Mouse (Mus musculus): ENCODE measurements around the gene Tmeff1. TPM values are rescaled to one million over a fixed set of nuclear protein-coding genes. Genes with fewer than 3 reads are reported as not detected.

Tmeff1 gene
- polyA plus RNA-seq, 1 experiment from 2014 or later: 25.8 TPM

GRCm38 (mm10) chr4:48555729-48556128 is 29.2 kb upstream of the Tmeff1 start:
- no peak for DNase-seq (ENCODE audit: low spot score)
- H3K4me3 ChIP-seq (ENCODE audit: low read depth, low read length): no peak overlapping the region
- peaks cover 7% of the 10 kb centered on the region; the same call in 1 of the 2 replicates for H3K36me3 ChIP-seq (ENCODE audit: control insufficient read depth, insufficient read depth, low read length)
- no peak overlapping the region for H3K27ac ChIP-seq (ENCODE audit: low read depth, low read length)
- no peaks in the 10 kb centered on the region for H3K9me3 ChIP-seq (ENCODE audit: control insufficient read depth, low read length)
- no peak overlapping the region for H3K4me2 ChIP-seq
- H3K9ac ChIP-seq (ENCODE audit: low read depth, low read length): no peak overlapping the region
- ATAC-seq (replicated peaks; ENCODE audit: low FRiP score): no peak
- no peaks in the 10 kb centered on the region for H3K4me1 ChIP-seq (replicated peaks; ENCODE audit: control insufficient read depth, insufficient read depth, low read length)
- 8% methylated on average over 3 of the region's 3 CpGs for WGBS
- H3K27me3 ChIP-seq (replicated peaks; ENCODE audit: control insufficient read depth, insufficient read depth, low read length): no peaks in the 10 kb centered on the region

GRCm38 (mm10) chr4:48559652-48560051 is 25.3 kb upstream of the Tmeff1 start:
- no peaks in the 10 kb centered on the region for H3K9me3 ChIP-seq (ENCODE audit: control insufficient read depth, low read length)
- ATAC-seq (replicated peaks; ENCODE audit: low FRiP score): no peak
- H3K4me1 ChIP-seq (replicated peaks; ENCODE audit: control insufficient read depth, insufficient read depth, low read length): no peaks in the 10 kb centered on the region
- H3K4me2 ChIP-seq: no peak overlapping the region
- no peak for DNase-seq (ENCODE audit: low spot score)
- no peak overlapping the region for H3K27ac ChIP-seq (ENCODE audit: low read depth, low read length)
- no peak overlapping the region for H3K4me3 ChIP-seq (ENCODE audit: low read depth, low read length)
- WGBS: 91% methylated on average over 14 of the region's 14 CpGs
- H3K9ac ChIP-seq (ENCODE audit: low read depth, low read length): no peak overlapping the region
- H3K36me3 ChIP-seq (ENCODE audit: control insufficient read depth, insufficient read depth, low read length): no peaks in the 10 kb centered on the region; the same call in 1 of the 2 replicates
- no peaks in the 10 kb centered on the region for H3K27me3 ChIP-seq (replicated peaks; ENCODE audit: control insufficient read depth, insufficient read depth, low read length)

- H3K9me3 ChIP-seq (ENCODE audit: control insufficient read depth, low read length): no peaks in the 10 kb centered on the region
- H3K4me1 ChIP-seq (replicated peaks; ENCODE audit: control insufficient read depth, insufficient read depth, low read length): no peaks in the 10 kb centered on the region
- no peaks in the 10 kb centered on the region; the same call in 1 of the 2 replicates for H3K36me3 ChIP-seq (ENCODE audit: control insufficient read depth, insufficient read depth, low read length)
- H3K9ac ChIP-seq (ENCODE audit: low read depth, low read length): no peak overlapping the region
- ATAC-seq (replicated peaks; ENCODE audit: low FRiP score): no peak
- WGBS: 87% methylated on average over 8 of the region's 8 CpGs
- no peak overlapping the region for H3K4me2 ChIP-seq
- H3K27me3 ChIP-seq (replicated peaks; ENCODE audit: control insufficient read depth, insufficient read depth, low read length): no peaks in the 10 kb centered on the region
- no peak overlapping the region for H3K27ac ChIP-seq (ENCODE audit: low read depth, low read length)
- no peak overlapping the region for H3K4me3 ChIP-seq (ENCODE audit: low read depth, low read length)
- DNase-seq (ENCODE audit: low spot score): no peak
Measured at GRCm38 (mm10) chr4:48561824-48562223, 23.1 kb upstream of the Tmeff1 start.

GRCm38 (mm10) chr4:48564962-48565361 is 20.0 kb upstream of the Tmeff1 start:
- Histone ChIP-seq H3K36me3 (ENCODE audit: control insufficient read depth, insufficient read depth, low read length) (no peaks in the 10 kb centered on the region), H3K9ac (ENCODE audit: low read depth, low read length) (no peak overlapping the region), H3K4me3 (ENCODE audit: low read depth, low read length) (no peak overlapping the region), H3K27me3 (replicated peaks; ENCODE audit: control insufficient read depth, insufficient read depth, low read length) (no peaks in the 10 kb centered on the region), H3K27ac (ENCODE audit: low read depth, low read length) (no peak overlapping the region), H3K4me2 (no peak overlapping the region), H3K9me3 (ENCODE audit: control insufficient read depth, low read length) (no peaks in the 10 kb centered on the region), H3K4me1 (replicated peaks; ENCODE audit: control insufficient read depth, insufficient read depth, low read length) (no peaks in the 10 kb centered on the region)
- ATAC-seq (replicated peaks; ENCODE audit: low FRiP score) (no peak), DNase-seq (ENCODE audit: low spot score) (no peak)

- no peak overlapping the region for H3K4me2 ChIP-seq
- H3K9ac ChIP-seq (ENCODE audit: low read depth, low read length): no peak overlapping the region
- no peaks in the 10 kb centered on the region for H3K4me1 ChIP-seq (replicated peaks; ENCODE audit: control insufficient read depth, insufficient read depth, low read length)
- H3K9me3 ChIP-seq (ENCODE audit: control insufficient read depth, low read length): no peaks in the 10 kb centered on the region
- H3K36me3 ChIP-seq (ENCODE audit: control insufficient read depth, insufficient read depth, low read length): no peaks in the 10 kb centered on the region
- DNase-seq (ENCODE audit: low spot score) (no peak), ATAC-seq (replicated peaks; ENCODE audit: low FRiP score) (no peak)
- H3K27ac ChIP-seq (ENCODE audit: low read depth, low read length): no peak overlapping the region
- no peaks in the 10 kb centered on the region for H3K27me3 ChIP-seq (replicated peaks; ENCODE audit: control insufficient read depth, insufficient read depth, low read length)
- 87% methylated on average over 7 of the region's 7 CpGs for WGBS
- H3K4me3 ChIP-seq (ENCODE audit: low read depth, low read length): no peak overlapping the region
Measured at GRCm38 (mm10) chr4:48576361-48576760, 8.6 kb upstream of the Tmeff1 start.

GRCm38 (mm10) chr4:48577831-48578230 is 7.1 kb upstream of the Tmeff1 start:
- H3K27ac ChIP-seq (ENCODE audit: low read depth, low read length): no peak overlapping the region
- no peak for ATAC-seq (replicated peaks; ENCODE audit: low FRiP score)
- no peak overlapping the region for H3K4me3 ChIP-seq (ENCODE audit: low read depth, low read length)
- no peak overlapping the region for H3K4me2 ChIP-seq
- 78% methylated on average over 1 of the region's 1 CpGs for WGBS
- H3K36me3 ChIP-seq (ENCODE audit: control insufficient read depth, insufficient read depth, low read length): no peaks in the 10 kb centered on the region
- no peaks in the 10 kb centered on the region for H3K4me1 ChIP-seq (replicated peaks; ENCODE audit: control insufficient read depth, insufficient read depth, low read length)
- no peaks in the 10 kb centered on the region for H3K27me3 ChIP-seq (replicated peaks; ENCODE audit: control insufficient read depth, insufficient read depth, low read length)
- no peak for DNase-seq (ENCODE audit: low spot score)
- no peak overlapping the region for H3K9ac ChIP-seq (ENCODE audit: low read depth, low read length)
- no peaks in the 10 kb centered on the region for H3K9me3 ChIP-seq (ENCODE audit: control insufficient read depth, low read length)

- Histone ChIP-seq H3K4me3 (ENCODE audit: low read depth, low read length) (no peak overlapping the region), H3K4me2 (no peak overlapping the region), H3K9ac (ENCODE audit: low read depth, low read length) (no peak overlapping the region), H3K36me3 (ENCODE audit: control insufficient read depth, insufficient read depth, low read length) (no peaks in the 10 kb centered on the region), H3K27ac (ENCODE audit: low read depth, low read length) (no peak overlapping the region), H3K9me3 (ENCODE audit: control insufficient read depth, low read length) (no peaks in the 10 kb centered on the region), H3K27me3 (replicated peaks; ENCODE audit: control insufficient read depth, insufficient read depth, low read length) (no peaks in the 10 kb centered on the region), H3K4me1 (replicated peaks; ENCODE audit: control insufficient read depth, insufficient read depth, low read length) (no peaks in the 10 kb centered on the region)
- 59% methylated on average over 4 of the region's 4 CpGs for WGBS
- ATAC-seq (replicated peaks; ENCODE audit: low FRiP score): no peak
- no peak for DNase-seq (ENCODE audit: low spot score)
Measured at GRCm38 (mm10) chr4:48578399-48578798, 6.6 kb upstream of the Tmeff1 start.

GRCm38 (mm10) chr4:48579475-48580110 is 5.4 kb upstream of the Tmeff1 start:
- no peak for DNase-seq (ENCODE audit: low spot score)
- 59% methylated on average over 6 of the region's 6 CpGs for WGBS
- ATAC-seq (replicated peaks; ENCODE audit: low FRiP score): no peak
- Histone ChIP-seq H3K4me1 (replicated peaks; ENCODE audit: control insufficient read depth, insufficient read depth, low read length) (no peaks in the 10 kb centered on the region; the same call in 1 of the 2 replicates), H3K27ac (ENCODE audit: low read depth, low read length) (no peak overlapping the region), H3K36me3 (ENCODE audit: control insufficient read depth, insufficient read depth, low read length) (no peaks in the 10 kb centered on the region), H3K4me2 (no peak overlapping the region), H3K4me3 (ENCODE audit: low read depth, low read length) (no peak overlapping the region), H3K9me3 (ENCODE audit: control insufficient read depth, low read length) (no peaks in the 10 kb centered on the region), H3K27me3 (replicated peaks; ENCODE audit: control insufficient read depth, insufficient read depth, low read length) (peaks cover under 1% of the 10 kb centered on the region; the same call in 1 of the 2 replicates), H3K9ac (ENCODE audit: low read depth, low read length) (no peak overlapping the region)

- Histone ChIP-seq H3K27me3 (replicated peaks; ENCODE audit: control insufficient read depth, insufficient read depth, low read length) (peaks cover 4% of the 10 kb centered on the region; the same call in 1 of the 2 replicates), H3K36me3 (ENCODE audit: control insufficient read depth, insufficient read depth, low read length) (no peaks in the 10 kb centered on the region), H3K9ac (ENCODE audit: low read depth, low read length) (no peak overlapping the region), H3K4me3 (ENCODE audit: low read depth, low read length) (no peak overlapping the region), H3K4me2 (no peak overlapping the region), H3K9me3 (ENCODE audit: control insufficient read depth, low read length) (no peaks in the 10 kb centered on the region), H3K27ac (ENCODE audit: low read depth, low read length) (no peak overlapping the region), H3K4me1 (replicated peaks; ENCODE audit: control insufficient read depth, insufficient read depth, low read length) (no peaks in the 10 kb centered on the region; the same call in 1 of the 2 replicates)
- 16% methylated on average over 2 of the region's 2 CpGs for WGBS
- ATAC-seq (replicated peaks; ENCODE audit: low FRiP score): no peak
- DNase-seq (ENCODE audit: low spot score): no peak
Measured at GRCm38 (mm10) chr4:48581201-48581600, 3.8 kb upstream of the Tmeff1 start.

Data from liver, embryonic 11.5 days (tissue).